Comparison of ENCODE assay signal across 19 mouse cellular contexts in the genomic region with DNA sequence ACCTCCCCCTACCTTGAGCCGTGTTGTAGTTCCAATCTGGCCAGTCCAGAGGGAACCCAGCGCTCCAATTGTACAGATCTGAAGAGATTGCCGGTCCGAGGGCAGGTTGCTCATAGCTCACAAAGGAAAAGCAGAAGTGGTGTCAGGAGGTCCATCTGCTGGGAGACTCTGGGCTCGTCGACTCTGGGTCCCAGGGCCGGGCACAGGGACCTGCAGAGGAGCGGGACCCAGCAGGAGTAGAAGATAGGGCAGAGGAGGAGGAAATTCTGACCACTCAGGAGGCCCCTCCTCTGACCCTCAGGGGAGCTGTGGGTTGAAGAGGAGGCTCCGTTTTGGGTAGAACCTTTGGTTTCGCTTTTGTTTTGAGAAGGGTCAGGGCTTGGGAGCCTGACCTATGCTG. TPM values are rescaled to one million over a fixed set of nuclear protein-coding genes. Genes with fewer than 3 reads are reported as not detected.
DNase-seq lines count a peak whose midpoint lies in the region; ATAC-seq lines count a peak whose summit lies in the region.
"Had no signal": no experiment of that assay in that cellular context is flagged by ENCODE, and none has a peak within 500 bp of the region (broad histone marks: within the 10 kb centered on the region; RNA-seq: fewer than 3 reads in every experiment).

No protein-coding gene starts in this region.

- H3K27me3 ChIP-seq in megakaryocyte, embryonic 14.5 days (replicated peaks), result no peaks in the 10 kb centered on the region
- H3K27me3 ChIP-seq: forebrain, embryonic 13.5 days; midbrain, embryonic 13.5 days; neural tube, embryonic 15.5 days had no signal

- peak; percentile 65 for ATAC-seq in CD4-positive, CD25-positive, alpha-beta regulatory T cell, adult 4 months
- peak; percentile 96 to 97 for ATAC-seq in hematopoietic stem cell, adult 5-6 weeks (replicated peaks in 1 of 2; ENCODE audit: insufficient read depth in 1 of 2, low FRiP score in 2 of 2, low TSS enrichment in 1 of 2, low read depth in 1 of 2, poor library complexity in 2 of 2, severe bottlenecking in 2 of 2)
- ATAC-seq: forebrain, embryonic 13.5 days; intestine, embryonic 16.5 days; midbrain, embryonic 13.5 days had no signal

- H3K36me3 ChIP-seq in megakaryocyte, embryonic 14.5 days (replicated peaks; ENCODE audit: low read length), result no peaks in the 10 kb centered on the region
- H3K36me3 ChIP-seq: midbrain, embryonic 13.5 days; neural tube, embryonic 15.5 days had no signal

- DNase-seq in A20 (ENCODE audit: low read depth, low spot score), result peak; percentile 66
- DNase-seq in frontal cortex, adult 2 months (ENCODE audit: extremely low spot score in 1 of 2, low spot score in 1 of 2), result no peak
- DNase-seq in gastrocnemius, adult 8-10 months (ENCODE audit: low spot score in 2 of 2), result no peak
- no peak for DNase-seq in kidney, adult 11 months
- DNase-seq: adrenal gland, postnatal 14 days; cerebellum, adult 18-20 months; heart, postnatal 14 days; kidney, postnatal 36 days; right cerebral cortex, postnatal 14 days had no signal

- H3K9me3 ChIP-seq in megakaryocyte, embryonic 14.5 days, result peaks cover 11% of the 10 kb centered on the region
- H3K9me3 ChIP-seq: forebrain, embryonic 13.5 days; midbrain, embryonic 13.5 days; neural tube, embryonic 15.5 days had no signal

- H3K4me3 ChIP-seq in megakaryocyte, embryonic 14.5 days (replicated peaks), result peak overlapping the region; percentile 85
- H3K4me3 ChIP-seq: forebrain, embryonic 13.5 days; heart, adult 2 months; left cerebral cortex, adult 2 months; midbrain, embryonic 13.5 days; neural tube, embryonic 15.5 days had no signal

- H3K4me1 ChIP-seq in megakaryocyte, embryonic 14.5 days, result 0 out of 2 replicates have a peak, but pooled peaks cover 3% of the 10 kb centered on the region
- H3K4me1 ChIP-seq: forebrain, embryonic 13.5 days; midbrain, embryonic 13.5 days; neural tube, embryonic 15.5 days had no signal

RNA-seq across cellular contexts. Expression of a gene that starts 58.4 kb away (rescaled TPM):
- 10 to 100 TPM; 18.8 to 20.0 TPM for polyA plus RNA-seq in CD4-positive, CD25-positive, alpha-beta regulatory T cell, adult 4 months (2017; shearing (Covaris generic))
- total RNA-seq in hematopoietic stem cell, adult 5-6 weeks (2017), result 30.1 and 32.7 TPM in 2 replicates
- polyA plus RNA-seq in megakaryocyte, embryonic 14.5 days (2012; ENCODE audit: insufficient read depth, low replicate concordance), result 0.06 TPM in 1 of 2 replicates, not detected in the other
- polyA plus RNA-seq in frontal cortex, adult 2 months (2012; rRNA removed), result 2.0 and 2.2 TPM in 2 replicates
- 1 to 10 TPM; 5.5 to 7.8 (median 6.5) TPM for total RNA-seq in gastrocnemius, adult 8-10 months (2022)
- polyA plus RNA-seq: embryonic facial prominence, embryonic 11.5 days had no signal
